Mouse (Mus musculus) olfactory bulb, adult 2 months (tissue): ENCODE data around the gene Lmna. TPM values are rescaled to one million over a fixed set of nuclear protein-coding genes. Genes with fewer than 3 reads are reported as not detected.

Experiments
- H3K27ac ChIP-seq: fragments of 200-500 bp; 2 replicates; pipeline ENCODE4 v1.5.1; 2012; ENCODE audit warnings: low read depth, low read length; ENCODE audit not compliant: insufficient read depth
- H3K4me1 ChIP-seq: fragments of 200-500 bp; 2 replicates; pipeline ENCODE4 v1.6.1; 2012; ENCODE audit warnings: low read length; ENCODE audit not compliant: control insufficient read depth, insufficient read depth
- H3K4me3 ChIP-seq: fragments of 200-500 bp; 2 replicates; pipeline ENCODE4 v1.5.1; 2012; ENCODE audit warnings: mild to moderate bottlenecking, low read depth, low read length, moderate library complexity; ENCODE audit not compliant: insufficient read depth
- CTCF ChIP-seq: fragments of 200-500 bp; IDR thresholded peaks from 2 replicates; pipeline ENCODE4 v1.5.1; 2012; ENCODE audit warnings: low read depth, mild to moderate bottlenecking, low read length, moderate library complexity; ENCODE audit not compliant: insufficient read depth
- POLR2A ChIP-seq: fragments of 200-500 bp; IDR thresholded peaks from 2 replicates; pipeline ENCODE4 v1.6.1; 2012; ENCODE audit warnings: mild to moderate bottlenecking, low read depth, low read length, moderate library complexity; ENCODE audit not compliant: insufficient read depth
- WGBS: fragments of 180-500 bp; shearing (Covaris S2); methylation state at CpG from one replicate; pipeline ENCODE4 v1.1.7; 2018; 5-methylcytosine and 5-hydroxymethylcytosine counted together
- polyA plus RNA-seq: library from polyadenylated mRNA; stranded (reverse); fragments of >200 nt; gene quantifications from 2 replicates; pipeline ENCODE4 v1.2.4, GENCODE M21; 2012; ENCODE audit warnings: low replicate concordance; ENCODE audit not compliant: missing spikeins, insufficient read depth, insufficient read length

Lmna gene
- polyA plus RNA-seq, 1 experiment, result not detected

GRCm38 (mm10) chr3:88499580-88499979 is 10.2 kb downstream of the Lmna start:
- Histone ChIP-seq H3K4me3 (no peak overlapping the region), H3K4me1 (peaks cover 39% of the 10 kb centered on the region), H3K27ac (no peak overlapping the region)
- TF ChIP-seq POLR2A, result no peak
- no peak for TF ChIP-seq CTCF
- 80% methylated on average over 4 of the region's 4 CpGs for WGBS

DNA sequence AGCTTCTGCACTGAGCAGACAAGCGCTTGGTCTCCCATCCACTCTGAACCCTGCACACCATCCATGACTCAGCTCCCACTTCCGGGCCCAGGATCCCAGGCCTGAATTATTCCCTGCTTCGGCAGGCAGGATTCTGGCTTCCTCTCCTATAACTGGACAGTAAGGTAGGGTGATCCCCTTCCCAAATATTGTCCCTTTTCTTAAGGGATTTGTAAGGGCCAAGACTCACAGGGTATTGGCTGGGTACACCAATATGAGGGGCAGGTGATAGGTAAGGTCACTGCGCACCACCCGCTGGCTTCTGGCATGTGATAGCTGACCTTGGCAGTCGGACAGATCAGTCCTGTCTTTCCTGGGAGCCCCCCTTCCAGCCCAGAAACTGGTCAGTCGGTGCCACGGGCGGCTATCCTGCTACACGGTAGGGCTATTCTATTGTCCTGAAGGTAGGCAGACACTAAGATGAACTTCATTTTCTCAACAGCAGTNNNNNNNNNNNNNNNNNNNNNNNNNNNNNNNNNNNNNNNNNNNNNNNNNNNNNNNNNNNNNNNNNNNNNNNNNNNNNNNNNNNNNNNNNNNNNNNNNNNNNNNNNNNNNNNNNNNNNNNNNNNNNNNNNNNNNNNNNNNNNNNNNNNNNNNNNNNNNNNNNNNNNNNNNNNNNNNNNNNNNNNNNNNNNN is 13.9 kb downstream of the Lmna start:
- no peak overlapping the region for H3K4me3 ChIP-seq
- H3K4me1 ChIP-seq, result peaks cover 47% of the 10 kb centered on the region
- WGBS, result 76% methylated on average over 10 of the region's 10 CpGs
- no peak for TF ChIP-seq CTCF
- no peak for TF ChIP-seq POLR2A
- no peak overlapping the region for H3K27ac ChIP-seq

DNA sequence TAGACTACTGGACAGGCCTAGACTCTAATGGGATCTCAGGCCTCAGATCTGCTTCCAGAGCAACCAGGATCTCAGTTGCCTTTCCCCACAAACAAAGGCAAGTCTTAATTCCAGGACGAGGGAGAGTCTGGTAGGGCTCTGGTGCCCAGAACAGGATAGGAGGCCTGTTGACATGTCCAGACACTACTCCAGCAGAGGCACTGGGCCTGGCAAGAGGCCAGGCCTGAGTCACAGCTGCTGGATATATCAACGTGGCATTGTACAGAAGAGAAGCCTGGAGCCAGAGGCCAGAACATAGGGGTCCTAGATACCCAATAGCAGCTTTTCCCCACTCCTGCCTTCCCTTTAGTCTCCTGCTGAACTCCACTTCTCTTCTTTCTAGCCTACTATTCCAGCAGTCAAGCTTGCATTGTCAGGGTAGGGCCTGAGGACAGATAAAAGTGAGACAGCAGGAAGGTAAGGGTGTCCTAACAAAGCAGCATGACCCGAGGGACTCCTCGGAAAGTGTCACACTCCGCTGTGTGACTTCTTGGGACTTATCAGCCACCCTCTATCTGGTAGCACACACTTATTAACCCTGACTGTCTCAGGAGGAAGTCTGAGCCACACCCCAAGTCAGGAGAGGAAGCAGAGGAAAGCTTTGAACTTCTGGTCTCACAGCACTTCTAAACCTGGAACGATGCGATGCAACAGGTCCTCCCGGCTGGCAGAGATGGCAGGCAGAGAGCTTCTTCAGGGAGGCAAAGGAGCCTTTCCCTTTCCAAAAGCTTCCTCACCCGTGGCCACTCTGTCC is 14.7 kb downstream of the Lmna start:
- H3K27ac ChIP-seq, result peak overlapping the region; percentile 52; the same call in 1 of the 2 replicates
- WGBS, result 64% methylated on average over 9 of the region's 9 CpGs

DNA sequence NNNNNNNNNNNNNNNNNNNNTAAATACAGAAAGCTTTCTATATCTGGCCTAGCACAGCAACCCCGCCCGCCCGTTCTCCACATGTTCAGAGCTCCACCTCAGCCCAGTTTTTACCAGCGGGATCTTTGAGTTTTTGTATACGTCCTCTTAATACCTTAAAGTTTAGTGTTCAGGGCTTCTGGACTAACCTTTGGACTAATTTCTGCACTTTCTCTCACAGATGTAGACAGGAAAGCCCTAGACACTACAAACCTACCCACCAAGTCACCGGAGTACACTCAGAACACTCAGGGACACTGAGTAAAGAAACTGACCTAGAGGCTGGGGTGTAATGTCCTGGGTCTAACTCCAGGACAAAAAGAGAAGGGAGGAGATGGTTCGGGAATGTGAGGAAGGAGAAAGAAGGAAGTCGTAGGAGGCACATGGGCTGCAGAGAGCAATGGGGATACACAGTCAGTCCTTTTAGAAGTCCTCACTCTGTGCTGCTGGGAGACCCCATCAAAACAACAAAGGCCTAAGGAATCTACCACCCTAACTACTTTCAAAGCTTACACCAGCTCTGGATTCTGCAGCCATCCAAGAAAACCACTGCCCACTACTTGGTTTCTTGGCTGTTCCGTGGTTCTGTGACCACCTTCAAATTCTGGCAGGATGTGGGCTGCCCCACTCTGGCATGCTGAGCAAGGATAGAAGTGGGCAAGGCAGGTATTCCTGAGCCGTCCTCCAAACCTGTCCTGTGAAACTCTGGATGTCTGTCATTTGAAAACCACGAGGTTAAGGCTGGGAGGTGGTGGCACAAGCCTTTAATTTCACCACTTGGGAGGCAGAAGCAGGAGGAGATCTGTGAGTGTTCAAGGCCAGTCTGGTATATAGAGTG is 15.8 kb downstream of the Lmna start:
- no peak for TF ChIP-seq CTCF
- no peak for TF ChIP-seq POLR2A
- Histone ChIP-seq H3K27ac (no peak overlapping the region), H3K4me1 (peaks cover 51% of the 10 kb centered on the region), H3K4me3 (no peak overlapping the region)
- WGBS, result 81% methylated on average over 11 of the region's 11 CpGs

More for the DNA sequence above, 14.7 kb downstream of the Lmna start:
- H3K4me1 ChIP-seq, result peaks cover 46% of the 10 kb centered on the region
- H3K4me3 ChIP-seq, result no peak overlapping the region
- TF ChIP-seq CTCF (no peak), POLR2A (no peak)

DNA sequence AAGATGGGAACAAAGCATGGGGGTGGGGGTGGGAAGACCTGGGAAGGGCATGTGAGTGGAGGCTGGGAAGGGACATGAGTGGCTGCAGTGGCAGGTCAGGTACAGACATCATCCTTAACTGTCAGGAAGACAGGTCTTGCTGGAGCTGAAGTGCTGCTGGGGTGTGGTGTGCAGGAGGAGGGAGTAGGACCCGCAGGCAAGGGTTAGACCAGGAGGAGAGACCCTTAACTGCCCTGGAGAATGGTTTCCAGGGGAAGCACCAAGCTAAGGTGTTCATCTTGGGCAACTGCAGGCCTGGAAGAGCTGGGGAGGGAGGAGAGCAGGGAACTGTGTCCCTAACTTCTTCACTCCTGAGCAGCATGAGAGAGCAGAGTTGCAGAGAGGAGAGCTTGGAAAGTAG is 22.4 kb downstream of the Lmna start:
- H3K4me3 ChIP-seq, result no peak overlapping the region
- H3K27ac ChIP-seq, result no peak overlapping the region
- 69% methylated on average over 1 of the region's 1 CpGs for WGBS
- peaks cover 38% of the 10 kb centered on the region for H3K4me1 ChIP-seq
- TF ChIP-seq POLR2A (no peak), CTCF (no peak)

GRCm38 (mm10) chr3:88486887-88487286 is 22.9 kb downstream of the Lmna start:
- Histone ChIP-seq H3K27ac (no peak overlapping the region), H3K4me3 (no peak overlapping the region), H3K4me1 (peaks cover 40% of the 10 kb centered on the region)
- TF ChIP-seq CTCF, result no peak
- no peak for TF ChIP-seq POLR2A
- WGBS, result 86% methylated on average over 4 of the region's 4 CpGs

- WGBS, result 73% methylated on average over 5 of the region's 5 CpGs
- TF ChIP-seq CTCF (no peak), POLR2A (no peak)
- peaks cover 43% of the 10 kb centered on the region for H3K4me1 ChIP-seq
- no peak overlapping the region for H3K4me3 ChIP-seq
- no peak overlapping the region for H3K27ac ChIP-seq
These were observed 23.7 kb downstream of the Lmna start for GRCm38 (mm10) chr3:88486043-88486442.

DNA sequence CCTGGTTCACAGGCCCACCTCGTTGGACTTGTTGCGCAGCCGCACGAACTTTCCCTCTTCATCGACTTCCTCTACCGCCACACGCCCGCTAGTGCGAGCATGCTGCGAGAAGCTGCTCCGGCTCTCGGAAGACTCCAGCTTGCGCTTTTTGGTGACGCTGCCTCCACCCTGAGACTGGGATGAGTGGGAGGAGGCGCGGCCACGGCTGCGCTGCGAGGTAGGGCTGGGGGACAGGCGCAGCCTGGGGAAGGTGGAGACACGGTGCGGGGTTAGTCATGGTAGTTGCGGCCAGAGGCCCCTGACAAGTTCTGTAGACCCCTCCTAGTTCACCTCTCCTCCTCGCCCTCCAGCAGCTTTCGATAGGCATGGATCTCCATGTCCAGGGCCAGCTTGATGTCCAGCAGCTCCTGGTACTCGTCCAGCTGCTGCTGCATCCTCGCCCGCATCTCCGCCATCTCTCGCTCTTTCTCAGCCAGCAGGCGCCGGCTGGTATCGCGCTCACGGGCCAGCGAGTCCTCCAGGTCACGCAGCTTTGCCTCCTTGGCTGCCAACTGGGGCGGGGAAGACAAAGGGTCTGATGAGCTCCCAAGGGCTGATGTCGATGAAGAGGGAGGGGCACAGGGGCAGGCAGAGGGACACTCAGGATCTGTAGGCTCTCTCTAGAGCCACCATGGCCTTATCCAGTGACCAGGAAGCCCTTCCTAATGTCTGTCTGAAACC is 25.0 kb downstream of the Lmna start:
- H3K4me3 ChIP-seq, result no peak overlapping the region
- H3K27ac ChIP-seq, result no peak overlapping the region
- H3K4me1 ChIP-seq, result peaks cover 33% of the 10 kb centered on the region
- TF ChIP-seq POLR2A, result no peak
- no peak for TF ChIP-seq CTCF
- 54% methylated on average over 39 of the region's 39 CpGs for WGBS

DNA sequence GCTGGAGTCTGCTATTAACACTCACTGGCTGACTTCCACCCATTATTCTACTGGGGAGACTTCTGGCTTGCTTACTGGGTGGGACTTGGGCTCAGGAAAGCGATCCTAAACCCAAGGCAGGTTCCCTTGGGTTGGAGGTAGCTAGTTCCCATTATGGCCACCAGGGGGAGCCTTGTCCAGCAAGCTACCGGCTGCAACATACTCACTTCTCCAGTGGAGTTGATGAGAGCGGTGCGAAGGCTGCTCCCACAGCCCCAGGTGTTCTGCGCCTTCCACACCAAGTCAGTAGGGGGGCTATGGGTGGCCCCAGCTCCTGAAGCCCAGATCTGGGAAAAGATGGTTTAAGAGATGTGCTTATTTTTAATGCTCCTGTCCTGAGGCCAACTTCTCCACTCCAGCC is 26.1 kb downstream of the Lmna start:
- TF ChIP-seq CTCF, result peak; percentile 59
- no peak for TF ChIP-seq POLR2A
- 11% methylated on average over 5 of the region's 5 CpGs for WGBS
- H3K4me3 ChIP-seq, result no peak overlapping the region
- no peak overlapping the region for H3K27ac ChIP-seq
- peaks cover 26% of the 10 kb centered on the region for H3K4me1 ChIP-seq
